Mouse (Mus musculus): ENCODE measurements around the gene Mrpl1.

DNA sequence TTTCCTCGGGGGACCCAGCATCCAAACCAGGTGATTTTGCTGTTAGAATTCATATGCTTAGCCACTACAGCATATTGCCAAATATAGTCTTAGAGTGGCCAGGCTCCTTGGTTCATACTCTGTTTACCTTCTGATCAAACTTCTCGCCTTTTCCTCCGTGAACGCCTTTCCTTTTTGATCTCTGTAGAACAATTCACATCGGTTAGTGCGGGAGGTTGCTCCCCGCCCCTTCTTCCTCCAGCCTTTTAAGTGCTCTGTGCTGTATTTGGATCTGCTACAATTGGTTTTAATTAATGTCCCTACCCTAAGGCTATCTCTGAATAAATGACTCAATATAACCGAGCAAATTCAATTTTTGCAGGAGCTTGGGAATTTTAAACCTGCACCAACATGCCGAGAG lies 33.2 kb upstream of the Mrpl1 start:
- no peak for TF ChIP-seq POLR2A (IDR thresholded peaks at IDR 0.05; ENCODE audit: borderline replicate concordance, extremely low read depth, insufficient read depth, insufficient read length, poor library complexity, severe bottlenecking)
- no peak for TF ChIP-seq CTCF (IDR thresholded peaks at IDR 0.05; ENCODE audit: borderline replicate concordance, extremely low read depth, insufficient read depth, insufficient read length)
